Mouse (Mus musculus) lung, embryonic 14.5 days (tissue): ENCODE results near the gene Tubb4a. TPM values are rescaled to one million over a fixed set of nuclear protein-coding genes. Genes with fewer than 3 reads are reported as not detected.

Experiments used
- ATAC-seq: fragments of 200-750 bp; cut with Nextera tagmentation; 2 replicates; pipeline ENCODE4 v1.8.0; 2017; ENCODE audit warnings: mild to moderate bottlenecking, moderate TSS enrichment, moderate library complexity; ENCODE audit not compliant: insufficient read depth
- DNase-seq: peaks from one replicate; pipeline ENCODE4 v3.0.0-alpha.2; 2015
- H3K27ac ChIP-seq: fragments of 300-500 bp; sonication (generic); 2 replicates; pipeline ENCODE4 v1.5.1; 2014; ENCODE audit warnings: low read depth, mild to moderate bottlenecking, moderate library complexity
- H3K27me3 ChIP-seq: fragments of 300-500 bp; sonication (generic); 2 replicates; pipeline ENCODE4 v1.6.1; 2014; ENCODE audit warnings: low read length, control low read depth; ENCODE audit not compliant: insufficient read depth
- H3K36me3 ChIP-seq: fragments of 300-500 bp; sonication (generic); 2 replicates; pipeline ENCODE4 v1.6.1; 2014; ENCODE audit warnings: control low read depth; ENCODE audit not compliant: insufficient read depth
- H3K4me1 ChIP-seq: fragments of 300-500 bp; sonication (generic); 2 replicates; pipeline ENCODE4 v1.6.1; 2014; ENCODE audit warnings: antibody characterized with exemption, control low read depth; ENCODE audit not compliant: insufficient read depth
- H3K4me2 ChIP-seq: fragments of 300-500 bp; sonication (generic); 2 replicates; pipeline ENCODE4 v1.6.1; 2014; ENCODE audit warnings: mild to moderate bottlenecking
- H3K4me3 ChIP-seq: fragments of 300-500 bp; sonication (generic); 2 replicates; pipeline ENCODE4 v1.5.1; 2014; ENCODE audit warnings: low read depth, low read length
- H3K9ac ChIP-seq: fragments of 300-500 bp; sonication (generic); 2 replicates; pipeline ENCODE4 v1.6.1; 2014
- H3K9me3 ChIP-seq: fragments of 300-500 bp; sonication (generic); 2 replicates; pipeline ENCODE4 v1.6.1; 2016; ENCODE audit warnings: low read depth, low read length, control low read depth
- CTCF ChIP-seq: IDR thresholded peaks from 2 replicates; pipeline ENCODE4 v1.5.1; 2016; ENCODE audit warnings: antibody characterized with exemption, low read depth
- WGBS: fragments of 180-500 bp; shearing (Covaris S2); extraction: QIAGEN DNeasy Blood & Tissue Kit; methylation state at CpG from one replicate; pipeline ENCODE4 v1.1.7; 2014; 5-methylcytosine and 5-hydroxymethylcytosine counted together
- polyA plus RNA-seq: library from polyadenylated mRNA; unstranded; fragments of >200 nt; fragmentation: Nextera tagmentation; extraction: Ambion mirVana; gene quantifications from 2 replicates; pipeline ENCODE4 v1.2.1, GENCODE M21; 2014

Gene Tubb4a
- polyA plus RNA-seq, 1 experiment from 2014 or later, result 20.3 TPM

GRCm38 (mm10) chr17:57032854-57033253 lies 54.7 kb downstream of the Tubb4a start:
- Histone ChIP-seq H3K4me2 (peak overlapping the region; percentile 67), H3K9me3 (no peaks in the 10 kb centered on the region), H3K27me3 (no peaks in the 10 kb centered on the region), H3K4me3 (no peak overlapping the region), H3K36me3 (peaks cover 11% of the 10 kb centered on the region), H3K4me1 (0 out of 2 replicates have a peak, but pooled peaks cover 3% of the 10 kb centered on the region), H3K27ac (peak overlapping the region; percentile 82; the same call in 1 of the 2 replicates), H3K9ac (peak overlapping the region; percentile 44)
- 81% methylated on average over 4 of the region's 4 CpGs for WGBS
- TF ChIP-seq CTCF, result no peak
- DNase-seq, result no peak
- no peak for ATAC-seq

GRCm38 (mm10) chr17:57031661-57032420 lies 55.7 kb downstream of the Tubb4a start:
- Histone ChIP-seq H3K4me1 (0 out of 2 replicates have a peak, but pooled peaks cover 3% of the 10 kb centered on the region), H3K4me3 (peak overlapping the region; percentile 93), H3K9ac (peak overlapping the region; percentile 44), H3K27ac (peak overlapping the region; percentile 82), H3K9me3 (no peaks in the 10 kb centered on the region), H3K4me2 (peak overlapping the region; percentile 98), H3K27me3 (no peaks in the 10 kb centered on the region), H3K36me3 (peaks cover 21% of the 10 kb centered on the region)
- TF ChIP-seq CTCF, result 0 out of 2 replicates have a peak, but pooled peaks have one; percentile 15
- peak; percentile 99 for ATAC-seq
- DNase-seq, result peak; percentile 100
- under 1% methylated on average over 38 of the region's 38 CpGs for WGBS

- ATAC-seq (no peak), DNase-seq (peak; percentile 59)
- TF ChIP-seq CTCF, result no peak
- Histone ChIP-seq H3K27ac (peak within 1 kb of the TSS; percentile 95), H3K36me3 (peaks cover 28% of the 10 kb centered on the region), H3K27me3 (no peaks in the 10 kb centered on the region), H3K4me2 (peak within 1 kb of the TSS; percentile 98), H3K4me1 (0 out of 2 replicates have a peak, but pooled peaks cover 3% of the 10 kb centered on the region), H3K9me3 (no peaks in the 10 kb centered on the region), H3K4me3 (peak within 1 kb of the TSS; percentile 93), H3K9ac (peak within 1 kb of the TSS; percentile 99)
- WGBS, result under 1% methylated on average over 90 of the region's 99 CpGs
These were observed 56.5 kb downstream of the Tubb4a start, which contains the start of gene Khsrp for GRCm38 (mm10) chr17:57030931-57031660. TSS of gene Khsrp (minus strand) at chr17:57031522.

Other genes starting within 250 kb of the Tubb4a start
- gene Acsbg2, start 213.3 kb downstream of the Tubb4a start, polyA plus RNA-seq, result not detected in 2 replicates
- 0.34 and 0.45 TPM in 2 replicates for gene 1700061G19Rik, start 212.3 kb downstream of the Tubb4a start, polyA plus RNA-seq
- gene Mllt1, start 152.4 kb downstream of the Tubb4a start, polyA plus RNA-seq, result 31.4 and 39.3 TPM in 2 replicates
- gene Acer1, start 105.7 kb downstream of the Tubb4a start, polyA plus RNA-seq, result not detected in 2 replicates
- 146 and 158 TPM in 2 replicates for gene Clpp, start 97.5 kb downstream of the Tubb4a start, polyA plus RNA-seq
- gene Alkbh7, start 90.4 kb downstream of the Tubb4a start, polyA plus RNA-seq, result 39.0 and 39.8 TPM in 2 replicates
- gene Pspn, start 87.8 kb downstream of the Tubb4a start, polyA plus RNA-seq, result 0.46 and 1.0 TPM in 2 replicates
- gene Gtf2f1, start 76.5 kb downstream of the Tubb4a start, polyA plus RNA-seq, result 53.2 and 60.2 TPM in 2 replicates
- 0.16 TPM in 1 of 2 replicates, not detected in the other for gene Gm17949, start 76.3 kb downstream of the Tubb4a start, polyA plus RNA-seq
- 60.8 and 69.4 TPM in 2 replicates for gene Khsrp, start 56.3 kb downstream of the Tubb4a start, polyA plus RNA-seq
- gene Slc25a41, start 46.1 kb downstream of the Tubb4a start, polyA plus RNA-seq, result 0.15 and 0.16 TPM in 2 replicates
- gene Crb3, start 28.7 kb downstream of the Tubb4a start, polyA plus RNA-seq, result 38.6 and 41.3 TPM in 2 replicates
- 8.4 and 10.3 TPM in 2 replicates for gene Slc25a23, start 27.9 kb downstream of the Tubb4a start, polyA plus RNA-seq
- 3.4 and 4.6 TPM in 2 replicates for gene Dennd1c, start 9.3 kb downstream of the Tubb4a start, polyA plus RNA-seq
- gene Tnfsf9, start 17.5 kb upstream of the Tubb4a start, polyA plus RNA-seq, result 8.1 and 8.5 TPM in 2 replicates
- gene Cd70, start 62.0 kb upstream of the Tubb4a start, polyA plus RNA-seq, result not detected in 2 replicates
- gene Tnfsf14, start 106.4 kb upstream of the Tubb4a start, polyA plus RNA-seq, result 0.16 and 0.46 TPM in 2 replicates
- 0.64 and 0.67 TPM in 2 replicates for gene C3, start 140.4 kb upstream of the Tubb4a start, polyA plus RNA-seq
- gene Gpr108, start 160.7 kb upstream of the Tubb4a start, polyA plus RNA-seq, result 30.8 and 33.9 TPM in 2 replicates
- gene Trip10, start 161.7 kb upstream of the Tubb4a start, polyA plus RNA-seq, result 39.9 and 40.3 TPM in 2 replicates
- gene Vav1, start 191.3 kb upstream of the Tubb4a start, polyA plus RNA-seq, result 2.7 TPM in 2 replicates